Mouse (Mus musculus) ES-E14 (cell line): ENCODE results near the gene Icam2.

Experiments
- CHD2 ChIP-seq: IDR thresholded peaks from 2 replicates; pipeline ENCODE4 v1.6.1; 2014; ENCODE audit warnings: mild to moderate bottlenecking, low read depth, low read length, inconsistent platforms
- HCFC1 ChIP-seq: IDR thresholded peaks from 2 replicates; pipeline ENCODE4 v1.6.1; 2012; ENCODE audit warnings: low read length, inconsistent platforms, borderline replicate concordance; ENCODE audit not compliant: insufficient read depth
- ZC3H11A ChIP-seq: IDR thresholded peaks from 2 replicates; pipeline ENCODE4 v1.6.1; 2012; ENCODE audit warnings: low read depth, mild to moderate bottlenecking, inconsistent platforms, low read length, borderline replicate concordance
- ZNF384 ChIP-seq: IDR thresholded peaks from 2 replicates; pipeline ENCODE4 v1.6.1; 2012; ENCODE audit warnings: low read depth, low read length, inconsistent platforms

- TF ChIP-seq ZC3H11A (no peak), ZNF384 (no peak), CHD2 (no peak), HCFC1 (no peak)
These were observed 40.7 kb upstream of the Icam2 start for GRCm38 (mm10) chr11:106428556-106428955.
